Mouse (Mus musculus) urinary bladder, postnatal 10 days (tissue): ENCODE measurements around the gene Ak4.
"Not testable (repeated sequence)": the region's sequence is repeated elsewhere in the genome, so short reads cannot be mapped to it uniquely, and the experiment has no call there.

Source experiments
- DNase-seq: peaks from one replicate; pipeline ENCODE4 v3.0.0; 2022; ENCODE audit warnings: low spot score

Ak4 gene

GRCm38 (mm10) chr4:101424495-101424894 lies 5.4 kb downstream of the Ak4 start:
- no peak for DNase-seq

DNA sequence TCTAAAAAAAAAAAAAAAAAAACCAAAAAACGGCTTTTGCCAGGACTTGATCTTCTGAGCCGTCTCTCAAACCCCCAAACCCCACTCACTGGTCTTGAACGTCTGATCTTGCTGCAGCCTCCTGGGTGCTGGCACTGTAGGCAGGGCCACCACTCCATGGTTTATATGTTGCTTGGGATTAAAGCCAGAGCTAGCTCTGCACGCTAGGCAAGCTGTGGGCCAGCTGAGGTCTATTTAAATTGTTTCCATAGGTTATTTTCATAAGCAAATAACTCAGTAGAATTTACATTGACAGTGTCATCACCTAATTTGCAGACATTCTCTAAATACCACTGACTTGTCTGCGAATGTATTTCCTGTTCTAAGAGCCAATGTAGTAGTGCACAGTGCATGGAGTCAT lies 6.0 kb downstream of the Ak4 start:
- DNase-seq, result no peak

DNA sequence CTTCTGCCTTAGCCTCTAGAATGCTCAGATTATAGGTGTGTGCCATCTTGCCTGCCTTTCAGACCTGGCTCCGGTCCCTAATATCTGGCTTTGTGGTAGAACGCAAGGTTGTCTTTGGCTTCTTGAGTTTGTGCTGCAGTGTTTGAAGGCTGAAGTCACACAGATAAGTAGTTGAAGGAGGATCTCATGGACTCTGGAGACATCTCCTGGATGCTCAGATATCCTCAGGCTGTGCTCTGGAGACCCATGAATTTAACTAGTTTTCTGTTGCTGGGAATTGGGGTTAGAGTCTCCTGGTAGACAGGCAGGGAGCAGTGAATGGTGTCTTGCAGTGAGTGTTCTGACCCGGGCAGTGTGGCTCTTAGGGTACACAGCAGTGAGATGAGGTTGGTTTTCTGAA lies 6.6 kb downstream of the Ak4 start:
- no peak for DNase-seq

- no peak for DNase-seq
Measured at GRCm38 (mm10) chr4:101426566-101426965, 7.5 kb downstream of the Ak4 start.

DNA sequence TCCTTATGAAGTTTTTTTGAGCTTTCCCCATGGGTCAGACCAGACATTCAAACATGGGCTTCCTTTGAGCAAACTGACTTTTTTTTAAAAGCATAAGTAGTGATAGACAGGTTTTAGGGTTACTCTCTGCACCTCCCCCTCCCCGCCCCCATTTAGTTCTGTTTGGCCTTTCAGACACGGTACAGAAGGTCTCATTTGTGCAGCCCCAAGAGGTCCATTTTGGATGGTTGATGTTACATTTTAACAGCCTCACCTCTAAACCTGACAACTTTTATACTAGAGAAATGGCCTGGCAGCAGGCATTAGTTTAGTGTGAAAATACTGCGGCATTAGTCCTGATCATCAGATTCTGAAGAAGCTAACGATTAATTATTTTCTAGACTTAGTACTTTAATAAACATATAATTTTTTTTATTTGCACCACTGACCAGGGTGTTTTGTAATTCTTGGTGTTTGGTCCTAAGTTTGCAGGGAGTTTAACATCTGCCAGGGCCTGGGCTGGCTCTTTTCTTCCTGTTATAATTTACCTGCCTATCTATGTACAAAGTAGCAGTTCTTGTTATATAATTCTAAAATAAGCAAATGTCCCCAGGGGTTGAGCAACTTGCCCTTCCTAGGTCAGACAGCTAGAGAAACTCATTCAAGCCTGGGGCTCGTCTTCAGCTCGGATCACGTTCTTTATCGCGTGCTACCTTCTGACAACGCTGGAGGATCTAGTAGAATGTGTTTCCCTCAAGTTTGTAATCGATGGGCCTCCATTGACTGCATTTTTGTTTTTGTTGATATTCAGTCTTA lies 9.0 kb downstream of the Ak4 start:
- DNase-seq, result no peak

DNA sequence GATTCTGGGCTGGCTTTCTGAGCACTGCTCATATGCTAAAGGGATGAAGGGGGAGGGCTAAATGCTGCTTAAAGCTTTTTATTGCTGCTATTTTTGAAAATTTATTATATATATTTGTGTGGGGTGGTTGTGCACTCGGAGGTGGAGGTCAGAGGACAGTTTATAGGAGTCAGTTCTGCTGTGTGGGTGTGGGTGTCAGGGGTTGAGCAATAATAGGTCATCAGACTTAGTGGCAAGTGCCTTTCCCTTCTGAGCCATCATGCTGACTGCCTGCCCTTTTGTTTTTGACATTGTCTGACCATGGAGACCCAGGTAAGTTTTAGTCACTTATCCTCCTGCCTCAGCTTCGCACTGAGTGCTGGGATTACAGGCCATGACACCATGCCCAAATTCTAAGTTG lies 10.0 kb downstream of the Ak4 start:
- DNase-seq, result no peak

- no peak for DNase-seq
Measured at GRCm38 (mm10) chr4:101430000-101430399, 10.9 kb downstream of the Ak4 start.

DNA sequence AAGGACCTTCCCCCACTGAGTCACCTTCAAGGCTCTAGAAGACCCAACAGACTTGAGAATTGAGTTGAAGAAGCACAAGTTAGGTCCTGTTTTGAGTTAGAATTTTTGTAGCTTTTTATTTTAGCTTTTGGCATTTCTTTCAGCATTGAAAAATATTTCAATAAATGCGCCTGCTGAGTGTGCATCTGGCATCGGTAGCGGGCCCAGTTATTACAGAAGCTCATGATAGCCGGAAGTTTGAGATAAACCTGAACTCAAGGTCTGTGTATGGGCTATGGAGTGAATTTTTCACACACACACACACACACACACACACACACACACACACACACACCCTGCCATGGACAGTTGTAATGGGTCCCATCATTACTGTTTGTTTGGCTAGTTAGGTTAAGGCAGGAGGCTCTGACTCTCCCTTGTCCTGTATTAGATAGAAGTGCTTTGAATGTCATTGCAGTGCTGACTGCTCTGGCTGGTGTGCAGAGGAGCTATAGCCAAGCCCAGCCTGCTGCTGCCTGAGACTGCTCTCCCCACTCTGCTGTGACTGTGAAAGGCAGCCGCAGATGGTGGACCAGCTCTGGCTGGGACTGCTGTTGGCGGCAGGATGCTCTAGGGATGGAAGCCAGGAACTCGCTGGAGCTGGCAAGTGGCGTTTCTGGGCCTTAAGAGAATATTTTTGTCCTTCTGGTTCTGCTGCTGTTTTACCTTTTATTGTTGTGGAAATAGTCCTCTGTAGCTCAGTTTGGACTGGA lies 17.9 kb downstream of the Ak4 start:
- DNase-seq, result no peak

GRCm38 (mm10) chr4:101438271-101438670 lies 19.2 kb downstream of the Ak4 start:
- DNase-seq, result no peak

DNA sequence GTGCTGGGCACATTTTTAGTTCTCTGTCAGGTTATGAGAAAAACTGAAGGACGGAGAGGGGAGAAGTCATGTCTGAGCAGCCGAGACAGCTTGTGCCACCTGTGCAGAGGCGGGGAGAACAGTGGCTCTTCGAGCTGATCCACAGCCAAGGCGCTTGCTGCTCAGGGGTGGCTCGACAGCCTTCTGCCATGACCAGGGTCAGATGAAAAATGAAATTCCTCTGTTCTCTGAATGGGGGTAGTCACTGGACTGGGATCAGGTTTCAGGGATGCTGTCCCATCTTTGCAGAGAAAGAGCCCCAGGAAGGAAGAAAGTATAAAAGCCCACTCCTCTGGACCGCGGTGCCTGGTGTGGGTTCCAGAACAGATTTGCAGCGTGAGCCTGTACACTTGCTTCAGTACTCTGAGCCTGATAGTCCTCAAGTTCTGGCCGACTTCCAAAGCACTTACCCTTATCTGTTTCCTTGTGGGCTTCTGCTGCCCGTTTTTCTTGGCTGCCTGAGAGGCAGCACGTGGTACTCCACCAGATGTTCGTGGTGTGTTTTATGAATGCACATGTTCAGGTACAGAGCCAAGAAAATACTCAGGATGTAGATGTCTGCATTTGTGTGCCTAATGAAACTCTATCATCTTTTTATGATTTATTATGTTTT lies 20.8 kb downstream of the Ak4 start:
- no peak for DNase-seq

DNA sequence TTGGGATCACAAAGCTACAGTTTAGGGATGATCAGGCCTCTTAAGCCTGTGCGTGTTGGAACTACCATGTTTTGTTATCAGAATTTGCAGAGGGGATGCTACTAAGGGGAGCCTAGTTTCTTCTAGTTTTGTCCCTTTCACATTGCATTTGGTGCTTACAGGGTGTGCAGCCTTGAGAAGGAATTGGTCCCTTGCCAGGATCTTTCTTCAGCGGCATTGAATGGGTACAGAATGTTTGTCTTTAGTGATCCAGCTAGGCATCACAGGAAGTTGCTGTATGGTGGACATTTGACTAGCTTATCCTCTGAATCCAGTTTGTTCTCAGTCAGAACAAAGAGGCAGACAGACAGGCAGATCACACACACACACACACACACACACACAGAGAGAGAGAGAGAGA lies 23.7 kb downstream of the Ak4 start:
- DNase-seq, result no peak

DNA sequence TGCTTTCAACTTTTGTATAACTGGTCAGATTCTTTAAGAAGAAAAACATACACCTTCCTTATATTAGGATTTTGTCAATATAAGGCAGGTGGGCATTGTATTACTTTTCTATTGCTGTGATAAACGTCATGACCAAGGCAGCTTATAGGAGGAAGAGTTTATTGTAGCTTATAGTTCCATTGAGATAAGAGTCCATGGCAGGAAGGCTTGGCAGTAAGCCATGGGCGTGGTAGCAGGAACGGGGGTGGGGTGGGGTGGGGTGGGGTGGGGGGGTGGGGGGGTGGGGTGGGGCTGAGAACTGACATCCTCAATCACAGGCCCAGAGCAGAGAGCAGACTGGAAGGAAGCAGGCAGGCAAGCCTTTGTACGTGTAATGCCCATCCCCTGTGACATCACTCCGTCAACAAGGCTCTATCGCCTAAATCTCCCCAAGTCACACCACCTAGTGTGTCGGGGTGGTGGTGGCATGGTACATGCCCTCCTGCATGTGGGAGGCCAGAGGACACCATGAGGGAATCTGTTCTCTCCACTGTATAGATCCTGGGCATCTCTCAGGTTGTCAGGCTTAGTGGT lies 24.4 kb downstream of the Ak4 start:
- no peak for DNase-seq

DNA sequence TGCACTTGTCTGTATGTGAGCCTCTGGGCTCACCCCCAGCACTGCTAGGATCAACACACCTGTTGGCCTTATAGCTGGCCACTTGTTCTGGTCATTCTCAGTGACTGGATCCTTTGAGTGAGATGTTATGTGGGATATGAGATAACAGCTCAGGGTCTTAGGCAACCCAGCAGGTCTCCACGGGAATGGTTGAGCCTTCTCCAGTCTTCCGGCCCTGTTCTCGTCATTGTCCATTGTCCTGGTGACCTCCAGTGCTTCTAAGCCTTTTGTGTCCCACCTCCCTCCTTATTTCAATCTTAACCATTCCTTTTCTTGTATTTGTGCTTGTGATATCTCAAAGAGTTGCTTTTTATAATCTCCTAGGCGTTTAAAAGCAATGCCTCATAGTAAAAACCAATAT lies 26.6 kb downstream of the Ak4 start:
- DNase-seq, result no peak

DNA sequence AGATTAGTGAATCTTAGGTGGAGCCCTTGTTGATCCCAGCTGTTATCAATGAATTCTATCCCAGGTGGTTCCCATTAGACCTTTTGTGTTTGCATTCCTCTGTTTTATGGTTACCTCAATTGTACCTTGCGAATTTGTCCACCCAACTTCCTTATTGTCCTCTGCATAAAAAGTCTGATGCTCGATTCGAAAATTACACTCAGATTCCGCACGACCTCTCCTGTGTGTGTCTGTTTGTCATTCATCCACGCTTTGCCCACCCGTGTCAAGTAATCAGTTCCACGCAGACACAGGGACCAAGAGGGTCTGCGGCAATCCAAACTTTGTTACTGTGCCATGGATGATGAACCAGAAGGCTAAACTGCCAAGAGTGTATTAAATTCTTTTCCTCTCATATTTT lies 27.5 kb downstream of the Ak4 start:
- not testable (repeated sequence) for DNase-seq

DNA sequence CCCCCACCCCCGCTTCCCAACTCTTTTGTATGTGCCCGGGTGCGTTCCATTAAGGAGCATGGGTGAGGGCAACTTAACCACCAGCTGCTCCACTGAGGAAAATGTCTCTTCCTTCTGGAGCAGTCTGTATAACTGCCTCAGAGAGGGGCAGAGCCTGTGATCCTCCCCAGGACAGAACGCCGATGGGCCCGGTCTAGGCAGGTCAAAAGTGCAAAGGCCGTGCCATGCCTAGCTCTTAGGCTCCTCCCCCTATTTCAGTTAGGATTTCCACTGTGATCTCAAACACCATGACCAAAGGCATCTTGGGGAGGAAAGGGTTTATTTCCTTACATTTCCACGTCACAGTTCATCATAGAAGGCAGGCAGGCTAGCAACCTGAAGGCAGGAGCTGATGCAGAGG lies 29.6 kb downstream of the Ak4 start:
- DNase-seq, result no peak

GRCm38 (mm10) chr4:101449344-101449743 lies 30.3 kb downstream of the Ak4 start:
- no peak for DNase-seq

- DNase-seq, result no peak
Measured at GRCm38 (mm10) chr4:101450150-101450780, 31.2 kb downstream of the Ak4 start.

- no peak for DNase-seq
Measured at GRCm38 (mm10) chr4:101451089-101451488, 32.0 kb downstream of the Ak4 start.

DNA sequence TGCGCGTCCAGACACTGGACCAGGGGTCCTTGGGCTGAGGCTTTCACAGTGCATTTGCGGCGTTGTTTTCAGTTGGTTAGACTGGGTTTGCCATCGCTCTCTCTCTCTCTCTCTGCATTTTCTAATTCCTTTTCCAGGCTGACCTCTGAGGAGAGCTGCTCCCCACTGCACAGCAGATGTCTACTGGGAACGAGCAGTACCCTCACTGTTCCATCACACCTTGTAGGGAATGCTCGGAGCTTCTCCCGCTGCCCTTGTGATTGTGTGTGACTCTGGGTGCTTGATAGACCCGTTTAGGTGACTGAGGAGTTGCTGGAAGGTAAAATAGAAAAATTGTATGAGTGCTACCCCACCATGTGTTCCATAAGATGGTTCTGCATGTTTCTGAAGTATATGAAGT lies 33.8 kb downstream of the Ak4 start:
- DNase-seq, result no peak

- DNase-seq, result no peak
Measured at GRCm38 (mm10) chr4:101457176-101457575, 38.1 kb downstream of the Ak4 start.

DNA sequence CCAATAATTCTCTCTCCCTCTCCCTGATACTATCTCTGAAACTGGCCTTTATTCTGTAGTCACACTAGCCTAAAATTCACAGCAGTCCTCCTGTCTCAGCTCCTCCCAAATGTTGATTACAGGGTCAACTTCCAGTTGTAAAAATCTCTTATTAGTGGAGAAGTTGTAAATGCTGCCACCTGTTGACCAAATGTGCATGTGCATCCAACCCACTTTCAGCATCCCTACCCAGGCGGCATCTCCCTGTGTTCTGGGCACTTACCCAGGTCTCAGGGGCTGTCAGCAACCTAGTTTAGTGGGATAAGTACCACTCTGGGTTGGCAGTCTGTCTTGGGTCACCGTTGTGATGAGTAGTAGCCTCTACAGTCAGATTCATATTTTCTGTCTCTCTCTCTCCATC lies 39.3 kb downstream of the Ak4 start:
- DNase-seq, result no peak

DNA sequence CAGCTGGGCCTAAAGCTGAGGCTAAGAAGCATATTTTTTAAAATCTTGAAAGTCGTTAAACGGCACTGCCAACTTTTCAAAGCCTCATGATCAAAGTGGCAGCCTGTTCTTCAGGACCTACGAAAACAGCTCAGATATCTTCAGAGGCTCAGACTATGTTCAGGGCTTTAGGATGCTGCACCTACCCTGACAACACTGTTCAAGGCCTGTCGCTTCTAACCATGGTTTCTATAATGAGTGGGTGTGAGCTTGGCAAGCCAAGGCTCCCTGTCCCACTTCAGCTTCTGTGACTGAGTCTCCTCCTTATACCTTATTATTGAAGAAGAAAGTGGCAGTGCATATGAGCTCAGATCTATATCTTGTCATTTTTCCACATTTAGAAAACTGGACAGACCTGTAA lies 40.3 kb downstream of the Ak4 start:
- DNase-seq, result no peak
